ENCODE assay signal across 16 mouse cellular contexts in genomic region chr5:73669386-73669785, GRCm38 (mm10). TPM values are rescaled to one million over a fixed set of nuclear protein-coding genes. Genes with fewer than 3 reads are reported as not detected.
A peak's percentile ranks its signal among the peaks of the same experiment; 100 is the strongest.
DNase-seq lines count a peak whose midpoint lies in the region; ATAC-seq and TF ChIP-seq lines count a peak whose summit lies in the region.
"Had no signal": no experiment of that assay in that cellular context is flagged by ENCODE, and none has a peak within 500 bp of the region (broad histone marks: within the 10 kb centered on the region; RNA-seq: fewer than 3 reads in every experiment).

No protein-coding gene starts in this region.

- H3K4me3 ChIP-seq in heart, embryonic 11.5 days (ENCODE audit: low read depth, low read length), result peak overlapping the region; percentile 21; the same call in 1 of the 2 replicates
- H3K4me3 ChIP-seq in ES-Bruce4 (ENCODE audit: low read depth, low read length), result peak overlapping the region; percentile 13; the same call in 1 of the 2 replicates
- no peak overlapping the region for H3K4me3 ChIP-seq in forebrain, embryonic 16.5 days (replicated peaks; ENCODE audit: low read length)
- peak overlapping the region; percentile 2; the same call in 1 of the 2 replicates for H3K4me3 ChIP-seq in midbrain, embryonic 11.5 days (ENCODE audit: low read depth, low read length)
- H3K4me3 ChIP-seq: layer of hippocampus, adult 2 months; lung, embryonic 15.5 days had no signal

- 55% methylated on average over 26 of the region's 26 CpGs for WGBS in heart, embryonic 11.5 days (ENCODE audit: insufficient replicate concordance)
- WGBS in forebrain, embryonic 16.5 days, result 39% methylated on average over 26 of the region's 26 CpGs
- 44% methylated on average over 26 of the region's 26 CpGs for WGBS in midbrain, embryonic 11.5 days

- H3K4me1 ChIP-seq in heart, embryonic 11.5 days (ENCODE audit: control insufficient read depth, insufficient read depth, low read length), result no peaks in the 10 kb centered on the region
- H3K4me1 ChIP-seq in ES-Bruce4 (ENCODE audit: control insufficient read depth, insufficient read depth, low read length), result no peaks in the 10 kb centered on the region
- H3K4me1 ChIP-seq in forebrain, embryonic 16.5 days (replicated peaks; ENCODE audit: control insufficient read depth, insufficient read depth, low read length), result no peaks in the 10 kb centered on the region
- no peaks in the 10 kb centered on the region for H3K4me1 ChIP-seq in midbrain, embryonic 11.5 days (ENCODE audit: control insufficient read depth, insufficient read depth, low read length)
- H3K4me1 ChIP-seq: lung, embryonic 15.5 days had no signal

- no peaks in the 10 kb centered on the region for H3K36me3 ChIP-seq in heart, embryonic 11.5 days (ENCODE audit: control insufficient read depth, insufficient read depth, low read length)
- no peaks in the 10 kb centered on the region for H3K36me3 ChIP-seq in ES-Bruce4 (ENCODE audit: control insufficient read depth, insufficient read depth, low read length, poor library complexity, severe bottlenecking)
- no peaks in the 10 kb centered on the region for H3K36me3 ChIP-seq in forebrain, embryonic 16.5 days (ENCODE audit: control insufficient read depth, insufficient read depth)
- H3K36me3 ChIP-seq in midbrain, embryonic 11.5 days (ENCODE audit: control insufficient read depth, insufficient read depth, low read length), result no peaks in the 10 kb centered on the region
- H3K36me3 ChIP-seq: lung, embryonic 15.5 days had no signal

- no peak overlapping the region for H3K9ac ChIP-seq in heart, embryonic 11.5 days (ENCODE audit: low read depth, low read length)
- no peak overlapping the region for H3K9ac ChIP-seq in ES-Bruce4 (ENCODE audit: low read depth, poor library complexity, severe bottlenecking)
- H3K9ac ChIP-seq in forebrain, embryonic 16.5 days (replicated peaks; ENCODE audit: low read depth, low read length), result no peak overlapping the region
- no peak overlapping the region for H3K9ac ChIP-seq in midbrain, embryonic 11.5 days (ENCODE audit: low read length)
- H3K9ac ChIP-seq: lung, embryonic 15.5 days had no signal

- TF ChIP-seq CTCF in ES-Bruce4 (IDR thresholded peaks at IDR 0.05; ENCODE audit: low read depth, low read length), result no peak

- peak overlapping the region; percentile 43 for H3K4me2 ChIP-seq in heart, embryonic 11.5 days
- 0 out of 2 replicates have a peak overlapping the region, but pooled peaks have one; percentile 16 for H3K4me2 ChIP-seq in forebrain, embryonic 16.5 days (ENCODE audit: low read length)
- H3K4me2 ChIP-seq in midbrain, embryonic 11.5 days, result peak overlapping the region; percentile 27; the same call in 1 of the 2 replicates
- H3K4me2 ChIP-seq: lung, embryonic 15.5 days had no signal

- intact Hi-C loops in heart, postnatal 14 days (cut with DNase I), result loop anchor here (10.0 kb wide), 1 partner anchor 705 kb away; no protein-coding TSS in a partner anchor

- no peaks in the 10 kb centered on the region for H3K9me3 ChIP-seq in heart, embryonic 11.5 days (replicated peaks; ENCODE audit: control insufficient read depth, low read length)
- H3K9me3 ChIP-seq in ES-Bruce4 (replicated peaks; ENCODE audit: control insufficient read depth, insufficient read depth, low read length, poor library complexity, severe bottlenecking), result no peaks in the 10 kb centered on the region
- H3K9me3 ChIP-seq in forebrain, embryonic 16.5 days (ENCODE audit: control insufficient read depth, low read length), result no peaks in the 10 kb centered on the region
- H3K9me3 ChIP-seq in midbrain, embryonic 11.5 days (ENCODE audit: control insufficient read depth, low read length), result no peaks in the 10 kb centered on the region
- H3K9me3 ChIP-seq: lung, embryonic 15.5 days had no signal

- no peak for ATAC-seq in heart, embryonic 11.5 days (replicated peaks; ENCODE audit: insufficient number of reproducible peaks, low FRiP score, low TSS enrichment)
- ATAC-seq in forebrain, embryonic 16.5 days, result no peak
- ATAC-seq in midbrain, embryonic 11.5 days (ENCODE audit: low FRiP score), result no peak
- no peak for ATAC-seq in megakaryocyte, adult 5-6 weeks (ENCODE audit: poor library complexity, severe bottlenecking)

- no peak overlapping the region for H3K27ac ChIP-seq in heart, embryonic 11.5 days (ENCODE audit: low read depth, low read length)
- H3K27ac ChIP-seq in ES-Bruce4 (ENCODE audit: insufficient read depth, low read length), result no peak overlapping the region
- H3K27ac ChIP-seq in forebrain, embryonic 16.5 days (ENCODE audit: low read length), result no peak overlapping the region
- no peak overlapping the region for H3K27ac ChIP-seq in midbrain, embryonic 11.5 days (ENCODE audit: low read depth, low read length)
- H3K27ac ChIP-seq: layer of hippocampus, adult 2 months; lung, embryonic 15.5 days had no signal

- DNase-seq in heart, postnatal 14 days, result no peak
- peak; percentile 83 for DNase-seq in midbrain, embryonic 11.5 days (ENCODE audit: low spot score, missing footprints)
- DNase-seq in B cell, adult 2 months, result no peak
- DNase-seq in layer of hippocampus, adult 11-12 months (ENCODE audit: low spot score), result no peak
- DNase-seq: cerebellum, adult 9-10 months; gastrocnemius, postnatal 14 days; heart, postnatal 4 days; thymus, postnatal 25 days had no signal

- H3K27me3 ChIP-seq in heart, embryonic 11.5 days (ENCODE audit: control insufficient read depth, insufficient read depth, low read length), result peaks cover 5% of the 10 kb centered on the region; the same call in 1 of the 2 replicates
- H3K27me3 ChIP-seq in ES-Bruce4 (ENCODE audit: control insufficient read depth, insufficient read depth, low read length, poor library complexity, severe bottlenecking), result 0 out of 2 replicates have a peak, but pooled peaks cover 2% of the 10 kb centered on the region
- no peaks in the 10 kb centered on the region for H3K27me3 ChIP-seq in forebrain, embryonic 16.5 days (replicated peaks; ENCODE audit: control insufficient read depth, insufficient read depth, low read length)
- H3K27me3 ChIP-seq in midbrain, embryonic 11.5 days (ENCODE audit: control insufficient read depth, insufficient read depth, low read length), result no peaks in the 10 kb centered on the region; the same call in 1 of the 2 replicates
- H3K27me3 ChIP-seq: lung, embryonic 15.5 days had no signal

- TF ChIP-seq POLR2A in ES-Bruce4 (IDR thresholded peaks at IDR 0.05; ENCODE audit: insufficient read depth, low read length), result no peak

- no peak for TF ChIP-seq EP300 in ES-Bruce4 (IDR thresholded peaks at IDR 0.05; ENCODE audit: insufficient read depth, low read depth, low read length)

RNA-seq across cellular contexts. Expression of gene Spata18, which starts 18.2 kb away (rescaled TPM):
- polyA plus RNA-seq in heart, embryonic 11.5 days (2014; fragmentation: Nextera tagmentation; extraction: Ambion mirVana), result not detected in 2 replicates
- total RNA-seq in heart, postnatal 14 days (2021), result 1 to 10 TPM in 1 of 2 experiments, under 1 TPM in 1; 0.90 to 1.4 TPM
- polyA plus RNA-seq in ES-Bruce4 (2011; ENCODE audit: insufficient read depth, insufficient read length, low read depth, missing spikeins), result not detected in 2 replicates
- 0.44 and 0.72 TPM in 2 replicates for polyA plus RNA-seq in forebrain, embryonic 16.5 days (2015; fragmentation: Nextera tagmentation; extraction: Ambion mirVana)
- 0.10 and 0.12 TPM in 2 replicates for polyA plus RNA-seq in midbrain, embryonic 11.5 days (2014; fragmentation: Nextera tagmentation; extraction: Ambion mirVana)
- total RNA-seq in megakaryocyte, adult 5-6 weeks (2015), result not detected in 2 replicates
- not detected in 2 replicates for total RNA-seq in megakaryocyte, adult 5-6 weeks (2017)

RNA-seq across cellular contexts. Expression of gene Sgcb, which starts 21.8 kb away (rescaled TPM):
- polyA plus RNA-seq in heart, embryonic 11.5 days (2014; fragmentation: Nextera tagmentation; extraction: Ambion mirVana), result 24.0 and 27.2 TPM in 2 replicates
- 10 to 100 TPM; 78.5 to 84.3 TPM for total RNA-seq in heart, postnatal 14 days (2021)
- 3.4 and 4.2 TPM in 2 replicates for polyA plus RNA-seq in ES-Bruce4 (2011; ENCODE audit: insufficient read depth, insufficient read length, low read depth, missing spikeins)
- polyA plus RNA-seq in forebrain, embryonic 16.5 days (2015; fragmentation: Nextera tagmentation; extraction: Ambion mirVana), result 29.5 and 30.5 TPM in 2 replicates
- polyA plus RNA-seq in midbrain, embryonic 11.5 days (2014; fragmentation: Nextera tagmentation; extraction: Ambion mirVana), result 20.4 and 23.3 TPM in 2 replicates
- 9.5 TPM in 2 replicates for total RNA-seq in megakaryocyte, adult 5-6 weeks (2015)
- 4.5 and 4.6 TPM in 2 replicates for total RNA-seq in megakaryocyte, adult 5-6 weeks (2017)

RNA-seq across cellular contexts. Expression of gene Lrrc66, which starts 37.1 kb away (rescaled TPM):
- not detected in 2 replicates for polyA plus RNA-seq in heart, embryonic 11.5 days (2014; fragmentation: Nextera tagmentation; extraction: Ambion mirVana)
- under 1 TPM in 1 of 2 experiments, not detected in 1; 0.07 TPM for total RNA-seq in heart, postnatal 14 days (2021)
- polyA plus RNA-seq in ES-Bruce4 (2011; ENCODE audit: insufficient read depth, insufficient read length, low read depth, missing spikeins), result not detected in 2 replicates
- polyA plus RNA-seq in forebrain, embryonic 16.5 days (2015; fragmentation: Nextera tagmentation; extraction: Ambion mirVana), result not detected in 2 replicates
- 0.04 TPM in 1 of 2 replicates, not detected in the other for polyA plus RNA-seq in midbrain, embryonic 11.5 days (2014; fragmentation: Nextera tagmentation; extraction: Ambion mirVana)
- not detected in 2 replicates for total RNA-seq in megakaryocyte, adult 5-6 weeks (2015)
- total RNA-seq in megakaryocyte, adult 5-6 weeks (2017), result 0.11 TPM in 1 of 2 replicates, not detected in the other
- total RNA-seq: gastrocnemius, postnatal 14 days; layer of hippocampus, adult 2 months; monocyte, adult 5-6 weeks had no signal
- polyA plus RNA-seq: limb, embryonic 11.5 days had no signal
